7 mouse cellular contexts compared by ENCODE assay signal in the genomic region with DNA sequence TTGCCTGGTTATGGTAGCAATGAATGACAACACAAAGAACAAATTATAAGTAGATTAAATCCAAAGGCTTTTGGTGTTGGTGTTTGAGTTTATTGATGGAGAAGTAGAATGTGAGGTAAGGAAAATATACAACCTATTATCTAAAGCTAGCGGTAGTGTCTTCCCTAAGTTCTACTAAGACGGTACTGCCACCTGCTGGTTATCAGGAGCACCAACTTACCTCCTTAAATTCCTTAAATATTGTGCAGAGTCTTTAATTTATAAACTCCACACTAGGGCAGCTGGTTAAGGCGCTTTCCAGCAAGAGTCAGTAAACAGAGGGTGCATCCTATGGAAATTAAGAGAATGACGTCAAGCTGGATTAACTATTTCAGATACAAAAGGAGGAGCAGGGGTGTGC. TPM values are rescaled to one million over a fixed set of nuclear protein-coding genes. Genes with fewer than 3 reads are reported as not detected.
DNase-seq lines count a peak whose midpoint lies in the region; ATAC-seq and TF ChIP-seq lines count a peak whose summit lies in the region.

No protein-coding gene starts in this region.

- no peaks in the 10 kb centered on the region for H3K9me3 ChIP-seq in intestine, postnatal 0 days (ENCODE audit: control insufficient read depth)
- H3K9me3 ChIP-seq in intestine, embryonic 16.5 days (ENCODE audit: control insufficient read depth, low read length): no peaks in the 10 kb centered on the region
- H3K9me3 ChIP-seq in ES-E14 (ENCODE audit: control insufficient read depth, insufficient read depth, low read depth, low read length): no peaks in the 10 kb centered on the region

- H3K4me3 ChIP-seq in intestine, postnatal 0 days (ENCODE audit: low read depth, low read length): no peak overlapping the region
- H3K4me3 ChIP-seq in intestine, embryonic 16.5 days (ENCODE audit: low read length): no peak overlapping the region
- no peak overlapping the region for H3K4me3 ChIP-seq in ES-E14 (ENCODE audit: insufficient read depth in 1 of 2, low read depth in 1 of 2, low read length in 2 of 2, poor library complexity in 1 of 2, severe bottlenecking in 1 of 2)

- no peak overlapping the region for H3K9ac ChIP-seq in intestine, postnatal 0 days (ENCODE audit: low read depth, low read length)
- H3K9ac ChIP-seq in intestine, embryonic 16.5 days (ENCODE audit: low read depth, low read length): no peak overlapping the region
- no peak overlapping the region for H3K9ac ChIP-seq in ES-E14 (ENCODE audit: insufficient read depth, low read depth, low read length, poor library complexity, severe bottlenecking)

- no peak overlapping the region for H3K4me2 ChIP-seq in intestine, postnatal 0 days (replicated peaks; ENCODE audit: low read depth)
- no peak overlapping the region for H3K4me2 ChIP-seq in intestine, embryonic 16.5 days (ENCODE audit: low read depth, low read length)

- H3K4me1 ChIP-seq in intestine, postnatal 0 days (replicated peaks; ENCODE audit: control insufficient read depth, insufficient read depth, low read length): no peaks in the 10 kb centered on the region
- H3K4me1 ChIP-seq in intestine, embryonic 16.5 days (ENCODE audit: control insufficient read depth, insufficient read depth, low read length): no peaks in the 10 kb centered on the region
- no peaks in the 10 kb centered on the region for H3K4me1 ChIP-seq in ES-E14 (ENCODE audit: control insufficient read depth in 2 of 2, insufficient read depth in 2 of 2, low read length in 2 of 2, poor library complexity in 1 of 2)

- H3K27me3 ChIP-seq in intestine, postnatal 0 days (replicated peaks; ENCODE audit: control insufficient read depth, insufficient read depth, low read length): no peaks in the 10 kb centered on the region
- H3K27me3 ChIP-seq in intestine, embryonic 16.5 days (replicated peaks; ENCODE audit: control insufficient read depth, insufficient read depth, low read length): no peaks in the 10 kb centered on the region

- peaks cover 9% of the 10 kb centered on the region; the same call in 1 of the 2 replicates for H3K36me3 ChIP-seq in intestine, postnatal 0 days (ENCODE audit: control insufficient read depth, insufficient read depth)
- H3K36me3 ChIP-seq in intestine, embryonic 16.5 days (ENCODE audit: control insufficient read depth, insufficient read depth, low read length): peaks cover 4% of the 10 kb centered on the region; the same call in 1 of the 2 replicates
- H3K36me3 ChIP-seq in ES-E14 (ENCODE audit: control insufficient read depth, insufficient read depth, low read length, poor library complexity, severe bottlenecking): peaks cover 1% of the 10 kb centered on the region; the same call in 1 of the 2 replicates

- H3K27ac ChIP-seq in intestine, postnatal 0 days (ENCODE audit: low read depth, low read length): no peak overlapping the region
- no peak overlapping the region for H3K27ac ChIP-seq in intestine, embryonic 16.5 days (ENCODE audit: low read length)
- H3K27ac ChIP-seq in ES-E14 (ENCODE audit: insufficient read depth, low read depth, low read length, poor library complexity, severe bottlenecking): no peak overlapping the region

- ATAC-seq in intestine, postnatal 0 days: no peak
- ATAC-seq in intestine, embryonic 16.5 days: no peak

- intact Hi-C loops in left cerebral cortex, postnatal 25 days (cut with DNase I): loop anchor here (2.0 kb wide), 1 partner anchor 467 kb away; no protein-coding TSS in a partner anchor

- DNase-seq in 416B (ENCODE audit: low read depth) (peak; percentile 89), ES-E14 (ENCODE audit: low read depth, low spot score) (peak; percentile 49)
- peak; percentile 32 to 39 for DNase-seq in cerebellum, postnatal 36 days
- DNase-seq in left cerebral cortex, postnatal 25 days (ENCODE audit: low spot score in 2 of 2): peak; percentile 31 to 57
- DNase-seq in skeletal muscle tissue, adult 2 months (ENCODE audit: low read depth, low spot score): peak; percentile 52

- peak; percentile 73 for TF ChIP-seq CTCF in intestine, postnatal 0 days (IDR thresholded peaks at IDR 0.05; ENCODE audit: low read depth)

- 38% methylated on average over 4 of the region's 4 CpGs for WGBS in intestine, postnatal 0 days
- WGBS in intestine, embryonic 16.5 days: 34% methylated on average over 4 of the region's 4 CpGs

- in situ Hi-C loops in ES-E14 (cut with MboI; ENCODE audit: low sequenced_read_pairs in 2 of 2, unreplicated experiment in 2 of 2): loop anchor here in 1 of 2 experiments (25.0 kb wide), 1 partner anchor 473 kb away; no protein-coding TSS in a partner anchor

TF ChIP-seq in ES-E14, 5 proteins besides CTCF, POLR2A, EP300 and RAD21:
- no peak for TF ChIP-seq CHD2 (IDR thresholded peaks at IDR 0.05; ENCODE audit: low read depth, low read length)
- peak; percentile 81 for TF ChIP-seq ZC3H11A (IDR thresholded peaks at IDR 0.05; ENCODE audit: borderline replicate concordance, low read depth, low read length)
TF ChIP-seq in ES-E14: peak in this region for 1.

RNA-seq across cellular contexts. Expression of gene Agbl3, which starts 20.2 kb away (rescaled TPM):
- 4.7 and 5.2 TPM in 2 replicates for polyA plus RNA-seq in intestine, postnatal 0 days (2015; fragmentation: Nextera tagmentation; extraction: Ambion mirVana)
- polyA plus RNA-seq in intestine, embryonic 16.5 days (2015; fragmentation: Nextera tagmentation; extraction: Ambion mirVana): 3.0 and 3.4 TPM in 2 replicates
- total RNA-seq in ES-E14 (2012; rRNA removed): 1.3 and 2.6 TPM in 2 replicates
- 10 to 100 TPM; 15.6 to 16.7 TPM for total RNA-seq in left cerebral cortex, postnatal 25 days (2021)

Comparison
In these comparisons a context has a peak if more than half of its experiments do, and no peak if none do; other contexts are left out.
1. DNase-seq: peak in every context shown above with its lines; median percentile 89 in 416B; 52 in skeletal muscle tissue, adult 2 months; 49 in ES-E14; 44 in left cerebral cortex, postnatal 25 days; 36 in cerebellum, postnatal 36 days.